Mouse (Mus musculus) limb, embryonic 14.5 days (tissue): ENCODE data around the gene Cubn. TPM values are rescaled to one million over a fixed set of nuclear protein-coding genes. Genes with fewer than 3 reads are reported as not detected.

Experiments
- ATAC-seq: fragments of 200-750 bp; cut with Nextera tagmentation; 2 replicates; pipeline ENCODE4 v1.8.0; 2017; ENCODE audit warnings: low read depth, moderate number of reproducible peaks, moderate TSS enrichment; ENCODE audit not compliant: low FRiP score
- DNase-seq: peaks from one replicate; pipeline ENCODE4 v3.0.0-alpha.2; 2015; ENCODE audit warnings: low spot score
- H3K27ac ChIP-seq: fragments of 300-500 bp; sonication (generic); replicated peaks from 2 replicates; pipeline ENCODE4 v1.5.1; 2014; ENCODE audit warnings: low read depth, mild to moderate bottlenecking, low read length, moderate library complexity, mixed read lengths
- H3K27me3 ChIP-seq: fragments of 300-500 bp; sonication (generic); 2 replicates; pipeline ENCODE4 v1.6.1; 2014; ENCODE audit warnings: low read length, mixed read lengths; ENCODE audit not compliant: control insufficient read depth, insufficient read depth
- H3K36me3 ChIP-seq: fragments of 300-500 bp; sonication (generic); 2 replicates; pipeline ENCODE4 v1.6.1; 2014; ENCODE audit warnings: mild to moderate bottlenecking, low read length, moderate library complexity, mixed read lengths; ENCODE audit not compliant: control insufficient read depth, insufficient read depth
- H3K4me1 ChIP-seq: fragments of 300-500 bp; sonication (generic); 2 replicates; pipeline ENCODE4 v1.6.1; 2014; ENCODE audit warnings: antibody characterized with exemption, low read length, mixed read lengths; ENCODE audit not compliant: control insufficient read depth, insufficient read depth
- H3K4me2 ChIP-seq: fragments of 300-500 bp; sonication (generic); replicated peaks from 2 replicates; pipeline ENCODE4 v1.6.1; 2014; ENCODE audit warnings: low read depth, mild to moderate bottlenecking, low read length, moderate library complexity; ENCODE audit not compliant: severe bottlenecking
- H3K4me3 ChIP-seq: fragments of 300-500 bp; sonication (generic); replicated peaks from 2 replicates; pipeline ENCODE4 v1.5.1; 2014; ENCODE audit warnings: low read length
- H3K9ac ChIP-seq: fragments of 300-500 bp; sonication (generic); 2 replicates; pipeline ENCODE4 v1.6.1; 2014; ENCODE audit warnings: mild to moderate bottlenecking, low read depth, low read length, moderate library complexity; ENCODE audit not compliant: severe bottlenecking
- H3K9me3 ChIP-seq: fragments of 300-500 bp; sonication (generic); 2 replicates; pipeline ENCODE4 v1.6.1; 2016; ENCODE audit warnings: low read length; ENCODE audit not compliant: control insufficient read depth
- POLR2A ChIP-seq: fragments of 200-500 bp; IDR thresholded peaks from 2 replicates; pipeline ENCODE4 v1.8.0; 2012; ENCODE audit warnings: inconsistent platforms, mild to moderate bottlenecking, moderate library complexity, borderline replicate concordance; ENCODE audit not compliant: insufficient read depth, insufficient read length; ENCODE audit errors: extremely low read depth
- WGBS: fragments of 180-500 bp; shearing (Covaris S2); extraction: QIAGEN DNeasy Blood & Tissue Kit; methylation state at CpG from one replicate; pipeline ENCODE4 v1.1.7; 2014; 5-methylcytosine and 5-hydroxymethylcytosine counted together
- polyA plus RNA-seq, 2 experiments: library from polyadenylated mRNA; depleted of rRNA in 1 of 2; stranded (reverse) in 1 of 2; unstranded in 1 of 2; fragments of >200 nt; fragmentation: Nextera tagmentation in 1 of 2; extraction: Ambion mirVana in 1 of 2; gene quantifications; 2 replicates each; pipeline versions ENCODE4 v1.2.1 to v1.2.3; 2012 to 2014

The Cubn gene
- polyA plus RNA-seq, 2 experiments: 0.28 TPM

- 66% methylated on average over 8 of the region's 8 CpGs for WGBS
Measured at GRCm38 (mm10) chr2:13237140-13237901, 254.3 kb downstream of the Cubn start.

GRCm38 (mm10) chr2:13235696-13236095 is 255.9 kb downstream of the Cubn start:
- ATAC-seq: 0 out of 2 replicates have a peak, but pooled peaks have one; percentile 25
- no peak for TF ChIP-seq POLR2A
- 48% methylated on average over 5 of the region's 5 CpGs for WGBS
- no peak overlapping the region for H3K4me3 ChIP-seq
- no peaks in the 10 kb centered on the region for H3K9me3 ChIP-seq
- DNase-seq: no peak
- no peak overlapping the region for H3K9ac ChIP-seq
- H3K4me1 ChIP-seq: peaks cover 11% of the 10 kb centered on the region; the same call in 1 of the 2 replicates
- H3K36me3 ChIP-seq: 0 out of 2 replicates have a peak, but pooled peaks cover 10% of the 10 kb centered on the region
- H3K27me3 ChIP-seq: no peaks in the 10 kb centered on the region; the same call in 1 of the 2 replicates
- H3K27ac ChIP-seq: no peak overlapping the region
- no peak overlapping the region for H3K4me2 ChIP-seq

More at GRCm38 (mm10) chr2:13237140-13237901, 254.3 kb downstream of the Cubn start:
- ATAC-seq (no peak), DNase-seq (peak; percentile 74)
- no peak overlapping the region for H3K27ac ChIP-seq
- no peaks in the 10 kb centered on the region; the same call in 1 of the 2 replicates for H3K27me3 ChIP-seq
- no peaks in the 10 kb centered on the region for H3K9me3 ChIP-seq
- peaks cover 11% of the 10 kb centered on the region; the same call in 1 of the 2 replicates for H3K4me1 ChIP-seq
- no peak overlapping the region for H3K4me2 ChIP-seq
- H3K4me3 ChIP-seq: no peak overlapping the region
- 0 out of 2 replicates have a peak, but pooled peaks cover 10% of the 10 kb centered on the region for H3K36me3 ChIP-seq
- no peak for TF ChIP-seq POLR2A
- H3K9ac ChIP-seq: no peak overlapping the region

GRCm38 (mm10) chr2:13234796-13235195 is 256.8 kb downstream of the Cubn start:
- TF ChIP-seq POLR2A: no peak
- no peak overlapping the region for H3K4me3 ChIP-seq
- no peak overlapping the region for H3K27ac ChIP-seq

GRCm38 (mm10) chr2:13233902-13234301 is 257.7 kb downstream of the Cubn start:
- TF ChIP-seq POLR2A: no peak
- no peak overlapping the region for H3K9ac ChIP-seq
- no peak overlapping the region for H3K4me3 ChIP-seq
- peaks cover 11% of the 10 kb centered on the region; the same call in 1 of the 2 replicates for H3K4me1 ChIP-seq
- WGBS: 18% methylated on average over 7 of the region's 7 CpGs
- DNase-seq: no peak
- no peak overlapping the region for H3K27ac ChIP-seq
- H3K36me3 ChIP-seq: 0 out of 2 replicates have a peak, but pooled peaks cover 3% of the 10 kb centered on the region
- no peaks in the 10 kb centered on the region; the same call in 1 of the 2 replicates for H3K27me3 ChIP-seq
- ATAC-seq: no peak
- H3K9me3 ChIP-seq: no peaks in the 10 kb centered on the region
- no peak overlapping the region for H3K4me2 ChIP-seq

More at GRCm38 (mm10) chr2:13234796-13235195, 256.8 kb downstream of the Cubn start:
- WGBS: 81% methylated on average over 10 of the region's 10 CpGs
- Histone ChIP-seq H3K9me3 (no peaks in the 10 kb centered on the region), H3K36me3 (0 out of 2 replicates have a peak, but pooled peaks cover 10% of the 10 kb centered on the region), H3K27me3 (no peaks in the 10 kb centered on the region; the same call in 1 of the 2 replicates), H3K4me1 (peaks cover 11% of the 10 kb centered on the region; the same call in 1 of the 2 replicates), H3K4me2 (no peak overlapping the region), H3K9ac (no peak overlapping the region)
- DNase-seq (no peak), ATAC-seq (no peak)

- H3K9ac ChIP-seq: no peak overlapping the region
- H3K4me1 ChIP-seq: peaks cover 11% of the 10 kb centered on the region; the same call in 1 of the 2 replicates
- 0 out of 2 replicates have a peak overlapping the region, but pooled peaks have one; percentile 19 for H3K27ac ChIP-seq
- WGBS: 34% methylated on average over 12 of the region's 12 CpGs
- ATAC-seq: no peak
- no peak for TF ChIP-seq POLR2A
- DNase-seq: no peak
- H3K4me3 ChIP-seq: no peak overlapping the region
- no peaks in the 10 kb centered on the region for H3K36me3 ChIP-seq
- peak overlapping the region; percentile 34 for H3K4me2 ChIP-seq
- H3K9me3 ChIP-seq: no peaks in the 10 kb centered on the region
- H3K27me3 ChIP-seq: no peaks in the 10 kb centered on the region; the same call in 1 of the 2 replicates
Measured at GRCm38 (mm10) chr2:13233254-13233835, 258.3 kb downstream of the Cubn start.
